Mouse (Mus musculus) common myeloid progenitor, adult 5-6 weeks (primary cell): ENCODE measurements around the gene Lsg1. TPM values are rescaled to one million over a fixed set of nuclear protein-coding genes. Genes with fewer than 3 reads are reported as not detected.

Experiments used
- ATAC-seq: replicated peaks from 2 replicates; pipeline ENCODE4 v1.8.0; 2016; ENCODE audit warnings: low read depth, mild to moderate bottlenecking, moderate TSS enrichment, inconsistent platforms; ENCODE audit not compliant: poor library complexity, severe bottlenecking
- total RNA-seq: library from RNA; stranded (forward); fragments of 200-1000, 187-1606 nt; gene quantifications from 2 replicates; pipeline ENCODE4 v1.2.3, GENCODE M21; 2017

Gene Lsg1
- total RNA-seq, 1 experiment from 2014 or later = 59.3 TPM

DNA sequence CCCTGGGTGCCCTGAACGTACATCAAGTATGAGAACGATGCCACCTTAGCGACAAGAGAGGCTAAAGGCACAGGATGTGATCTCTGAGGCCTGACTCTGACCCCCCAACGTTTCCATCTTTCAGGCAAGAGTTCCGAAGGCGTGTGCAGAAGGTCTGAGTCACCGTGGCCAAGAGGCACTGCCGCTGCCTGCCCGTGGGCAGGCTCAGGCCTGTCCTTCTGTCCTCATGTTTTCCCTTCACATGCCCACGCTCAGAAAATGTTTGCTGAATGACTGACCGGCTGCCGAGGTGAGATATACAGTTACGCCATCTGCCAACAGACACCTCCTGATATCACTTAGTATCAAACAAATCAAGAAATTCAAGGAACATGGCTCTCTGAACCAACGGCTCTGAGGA lies 61.6 kb downstream of the Lsg1 start:
- no peak for ATAC-seq

DNA sequence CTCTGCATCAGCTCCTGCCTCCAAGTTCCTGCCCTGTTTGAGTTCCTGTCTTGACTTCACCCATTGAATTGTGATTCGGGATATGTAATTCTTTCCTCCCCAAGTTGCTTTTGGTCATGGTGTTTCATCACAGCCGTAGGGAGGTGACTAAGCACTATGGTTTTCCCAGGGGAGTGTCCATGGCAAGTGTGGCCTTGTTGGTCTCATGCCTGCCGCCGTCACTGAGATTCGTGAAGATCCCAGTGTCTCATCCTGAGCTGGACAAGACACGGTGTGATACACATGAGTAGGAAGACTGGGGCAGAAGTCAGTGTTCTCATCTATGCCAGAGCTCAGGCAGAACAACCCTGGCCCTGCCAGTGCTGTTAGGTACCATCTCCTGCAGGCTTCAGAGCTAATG lies 62.9 kb downstream of the Lsg1 start:
- ATAC-seq = no peak

DNA sequence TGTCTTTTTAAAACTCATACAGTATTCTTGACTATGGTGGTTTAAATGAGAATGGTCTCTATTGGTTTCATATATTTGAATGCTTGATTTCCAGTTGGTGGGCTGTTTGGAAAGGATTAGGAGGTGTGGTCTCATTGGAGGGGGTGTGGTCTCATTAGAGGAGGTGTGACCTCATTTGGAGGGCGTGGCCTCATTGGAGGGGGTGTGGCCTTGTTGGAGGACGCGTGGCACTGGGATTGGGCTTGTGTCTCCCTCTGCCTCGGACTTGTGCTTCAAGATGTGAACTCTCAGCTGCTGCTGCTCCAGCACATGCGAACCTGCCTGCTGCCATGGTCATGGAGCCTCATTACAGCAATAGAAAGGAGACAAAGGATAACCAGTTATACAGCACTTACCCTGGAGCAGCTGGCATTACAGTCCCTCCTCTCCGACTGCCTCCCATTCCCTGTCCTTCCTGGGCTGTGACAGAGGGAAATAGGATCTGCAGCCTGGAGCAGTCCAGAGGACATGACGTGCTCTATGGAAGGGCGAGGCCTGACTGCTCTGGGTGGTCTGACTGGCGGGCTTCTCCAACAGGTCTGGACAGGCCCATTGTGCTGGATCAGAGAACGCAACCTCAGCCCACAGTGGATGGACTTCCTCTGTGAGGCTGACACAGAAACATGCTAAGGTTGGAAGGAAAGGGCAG lies 65.0 kb downstream of the Lsg1 start:
- no peak for ATAC-seq

DNA sequence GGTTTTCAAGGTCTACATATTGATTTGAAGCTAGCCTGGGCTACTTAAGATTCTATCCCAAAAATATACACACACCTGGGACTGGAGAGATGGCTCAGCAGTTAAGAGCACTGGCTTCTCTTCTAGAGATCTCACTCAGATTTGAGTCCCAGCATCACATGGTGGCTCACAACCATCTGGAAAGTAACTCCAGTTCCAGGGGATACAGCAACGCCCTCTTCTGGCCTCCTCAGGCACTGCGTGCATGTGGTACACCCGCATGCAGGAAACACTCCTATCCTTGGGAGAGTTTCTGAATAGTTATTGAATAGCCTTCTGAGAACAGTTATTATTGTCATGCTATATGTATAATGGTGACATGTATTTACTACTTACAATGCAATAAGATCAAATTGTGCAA lies 66.2 kb downstream of the Lsg1 start:
- no peak for ATAC-seq

DNA sequence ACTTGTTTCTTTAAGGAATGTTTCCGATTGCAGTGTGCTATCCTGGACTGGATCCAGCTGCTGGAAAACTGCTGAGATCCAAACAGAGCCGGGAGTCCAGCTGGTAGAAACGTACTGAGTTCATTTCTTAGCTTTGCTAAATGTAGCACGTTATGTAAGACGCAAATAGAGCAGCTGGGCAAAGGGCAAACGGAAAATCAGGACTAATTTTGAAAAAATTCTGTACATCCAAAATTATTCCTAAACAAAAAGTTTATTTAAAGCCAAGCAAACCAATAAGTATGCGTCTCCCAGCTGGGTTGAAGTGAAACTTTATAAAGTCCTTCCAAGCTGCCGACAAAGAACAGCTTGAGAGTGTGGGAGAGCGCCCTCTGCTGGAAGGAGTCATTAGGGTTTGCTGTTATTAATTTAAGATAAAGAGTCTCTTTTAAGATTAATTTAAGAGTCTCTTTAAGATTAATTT lies 67.0 kb downstream of the Lsg1 start:
- peak; percentile 63 for ATAC-seq

DNA sequence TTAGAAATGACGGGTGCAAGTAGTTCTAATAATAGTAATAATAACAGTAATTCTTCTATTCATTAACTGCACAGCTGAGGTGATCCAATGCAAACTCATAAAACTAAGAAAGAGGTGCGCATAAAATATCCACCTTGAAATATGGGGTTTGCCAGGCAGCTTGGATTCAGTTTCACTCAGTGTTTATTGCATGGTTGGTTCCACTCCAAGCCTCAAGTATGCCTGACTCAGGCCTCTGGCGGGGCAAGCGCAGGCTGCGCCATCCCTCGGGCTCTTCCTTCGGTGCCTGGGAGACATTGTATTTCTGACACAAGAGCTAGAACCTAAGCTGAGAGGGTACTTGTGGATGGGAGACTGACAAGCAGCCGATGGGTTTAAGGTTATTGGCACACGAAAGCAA lies 68.8 kb downstream of the Lsg1 start:
- ATAC-seq = no peak

DNA sequence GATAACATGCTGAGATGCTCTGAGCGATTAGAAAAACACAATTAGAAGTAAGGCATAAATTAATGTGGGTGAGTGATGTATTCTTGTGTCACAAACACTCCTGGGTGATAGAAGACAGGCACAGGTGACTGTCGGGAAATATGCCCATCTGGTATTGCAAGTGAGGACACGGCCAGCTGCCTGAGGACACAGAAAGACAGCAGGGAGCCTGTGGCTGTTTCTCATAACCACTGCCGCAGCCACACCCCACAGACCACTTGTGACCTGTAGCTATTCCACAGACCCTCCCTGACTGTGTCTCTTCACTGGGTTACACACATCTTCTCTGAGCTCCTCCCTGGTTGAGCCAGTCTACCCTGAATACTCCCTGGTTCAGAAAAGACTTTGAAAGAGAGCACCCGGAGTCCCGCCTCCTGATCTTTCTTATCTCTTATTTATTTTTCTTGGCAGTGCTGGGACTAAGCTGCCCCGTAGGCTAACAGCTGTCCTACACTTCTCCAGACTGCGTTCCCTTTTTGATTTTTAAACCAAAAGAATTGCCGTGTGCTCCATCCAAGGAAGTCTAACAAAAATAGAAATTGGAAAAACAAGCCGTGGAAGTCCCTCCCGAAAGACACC lies 69.6 kb downstream of the Lsg1 start:
- no peak for ATAC-seq

DNA sequence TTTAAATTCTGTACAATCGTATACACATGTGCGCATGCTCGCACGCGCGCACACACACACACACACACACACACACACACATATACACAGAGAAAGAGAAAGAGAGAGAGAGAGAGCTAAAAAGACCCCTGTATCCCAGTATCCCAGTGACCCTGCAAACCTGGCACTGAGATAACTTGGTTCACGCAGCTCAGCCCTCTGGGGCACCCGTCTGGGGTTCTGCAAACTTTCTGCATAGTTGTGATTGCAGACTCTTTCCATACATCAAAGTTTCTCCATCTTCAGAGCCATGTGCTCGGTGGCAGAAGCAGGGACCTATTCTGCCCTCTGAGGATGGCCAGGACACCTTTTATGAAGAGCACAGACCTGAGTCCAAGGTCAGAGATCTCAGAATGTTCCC lies 70.4 kb downstream of the Lsg1 start:
- no peak for ATAC-seq

DNA sequence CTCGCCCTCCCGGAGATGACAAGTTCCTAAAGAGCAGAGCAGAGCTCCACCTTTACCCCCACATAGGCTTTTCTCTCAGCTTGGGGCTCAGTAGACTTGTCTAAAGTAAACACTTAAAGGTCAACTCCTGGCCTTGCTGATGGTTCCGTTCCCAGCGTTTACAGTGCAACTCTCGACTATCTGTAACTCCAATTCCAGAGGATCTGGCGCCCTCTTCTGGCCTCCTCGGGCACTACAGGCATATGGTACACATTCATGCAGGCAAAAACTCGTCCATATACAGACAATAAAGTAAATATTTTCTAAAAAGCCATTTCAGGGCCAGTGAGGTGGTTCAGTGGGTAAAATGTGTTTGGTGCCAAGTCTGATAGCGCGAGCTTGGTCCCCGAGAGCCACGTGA lies 72.0 kb downstream of the Lsg1 start:
- no peak for ATAC-seq

DNA sequence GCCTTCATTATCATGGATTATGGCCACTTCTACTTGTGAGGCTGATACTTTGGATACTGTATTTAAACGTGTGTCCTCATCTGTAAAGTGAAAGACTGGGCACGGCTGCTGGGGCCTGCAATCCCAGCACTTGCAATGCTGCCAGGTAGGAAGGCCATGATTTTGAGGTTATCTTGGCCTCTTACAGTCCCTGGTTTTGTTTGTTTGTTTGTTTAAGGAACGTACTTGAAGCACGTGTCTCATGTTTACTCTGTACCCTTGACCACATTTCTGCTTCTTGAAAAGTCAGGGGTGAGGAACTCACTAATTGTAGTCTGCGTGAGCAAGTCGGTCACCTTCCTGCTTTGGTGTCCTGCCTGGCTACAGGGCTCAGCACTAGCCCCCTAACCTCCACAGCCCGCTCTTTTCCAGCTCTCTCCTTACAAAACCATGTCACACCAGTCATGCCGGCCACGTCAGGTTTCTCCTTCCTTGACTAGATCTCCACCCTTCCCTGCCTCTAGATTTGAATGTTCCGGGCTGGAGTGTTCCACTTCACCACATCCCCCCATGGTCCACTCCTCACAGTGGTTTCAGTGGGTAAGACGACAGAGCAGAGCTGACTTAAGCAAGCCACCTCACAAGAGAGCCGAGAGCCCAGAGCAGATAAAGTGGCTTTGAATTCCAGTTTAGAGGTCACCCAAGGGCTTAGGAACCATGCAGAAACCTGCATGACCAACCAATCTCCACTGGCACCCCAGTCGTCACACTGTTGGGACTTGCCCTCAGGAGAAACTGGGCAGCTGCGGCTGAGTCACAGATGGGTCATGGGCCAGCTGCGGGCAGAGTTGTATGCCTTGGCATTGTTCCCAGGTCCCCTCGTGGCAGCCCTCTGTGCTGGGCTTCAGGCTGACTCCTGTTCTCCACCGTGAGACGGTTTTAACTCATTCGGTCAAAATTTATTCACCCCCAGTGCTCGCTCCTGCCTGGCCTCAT lies 74.1 kb downstream of the Lsg1 start:
- ATAC-seq = no peak

DNA sequence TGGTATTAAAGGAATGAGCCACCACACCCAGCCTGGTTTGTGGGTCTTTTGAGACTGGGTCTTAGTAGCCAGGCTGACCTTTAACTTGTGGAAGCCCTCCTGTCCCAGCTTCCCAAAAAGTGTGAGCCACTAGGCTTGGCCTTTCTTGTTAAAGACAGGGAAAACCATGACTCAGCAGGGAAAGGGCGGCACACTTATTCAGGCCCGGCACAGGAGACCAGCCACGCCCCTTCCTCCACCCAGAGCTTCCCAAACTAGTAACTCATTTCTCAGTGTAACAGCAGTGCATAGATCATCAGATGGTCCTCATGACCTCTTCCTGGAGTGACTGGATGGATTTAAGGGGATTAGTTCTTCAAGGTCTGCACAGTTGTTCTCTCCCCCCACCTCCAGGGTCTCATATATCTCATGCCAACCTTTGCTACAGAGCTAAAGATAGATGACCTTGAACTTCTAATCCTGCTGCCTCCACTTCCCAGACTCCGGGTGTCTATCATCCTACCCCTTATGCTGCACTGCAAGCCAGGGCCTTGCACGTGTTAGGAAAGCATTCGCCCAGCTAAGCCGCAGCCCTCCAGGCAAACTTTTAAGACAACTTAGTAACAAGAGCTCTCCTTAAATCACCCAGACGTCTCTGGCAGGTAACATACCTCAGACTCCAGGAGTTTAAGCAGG lies 74.9 kb downstream of the Lsg1 start:
- ATAC-seq = no peak

DNA sequence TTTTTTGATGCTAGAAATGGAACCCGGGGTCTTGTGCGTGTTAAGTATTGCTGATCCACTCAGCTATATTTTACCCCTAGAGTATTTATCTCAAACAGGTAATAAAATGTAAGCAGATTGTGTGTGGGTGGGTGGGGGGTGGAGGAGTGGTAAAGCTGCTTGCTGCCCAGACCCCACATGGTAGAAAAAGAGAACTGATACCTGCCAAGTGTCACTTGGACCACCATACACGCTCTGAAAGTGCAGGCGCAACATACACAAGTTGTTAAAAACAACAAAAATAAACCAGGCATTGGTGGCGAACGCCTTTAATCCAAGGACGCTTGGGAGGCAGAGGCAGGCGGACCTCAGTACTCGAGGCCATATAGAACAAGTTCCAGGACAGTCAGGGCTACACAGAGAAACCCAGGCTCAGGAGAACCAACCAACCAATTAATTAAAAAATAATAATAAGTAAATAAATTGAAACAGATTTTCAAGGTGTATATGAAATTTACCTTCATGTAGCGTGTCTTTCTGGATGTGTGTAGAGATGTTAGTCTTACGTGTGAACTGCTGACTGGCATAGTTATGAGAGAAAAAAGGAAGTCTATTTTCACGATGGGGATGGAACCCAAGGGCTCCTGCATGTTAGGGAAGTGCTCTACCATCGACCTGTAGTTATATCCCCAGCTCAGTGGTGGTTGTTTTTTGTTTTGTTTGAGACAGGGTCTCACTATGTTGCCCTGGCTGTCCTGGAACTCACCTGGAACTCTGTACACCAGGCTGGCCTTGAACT lies 75.6 kb downstream of the Lsg1 start:
- ATAC-seq = 0 out of 2 replicates have a peak, but pooled peaks have one; percentile 35

DNA sequence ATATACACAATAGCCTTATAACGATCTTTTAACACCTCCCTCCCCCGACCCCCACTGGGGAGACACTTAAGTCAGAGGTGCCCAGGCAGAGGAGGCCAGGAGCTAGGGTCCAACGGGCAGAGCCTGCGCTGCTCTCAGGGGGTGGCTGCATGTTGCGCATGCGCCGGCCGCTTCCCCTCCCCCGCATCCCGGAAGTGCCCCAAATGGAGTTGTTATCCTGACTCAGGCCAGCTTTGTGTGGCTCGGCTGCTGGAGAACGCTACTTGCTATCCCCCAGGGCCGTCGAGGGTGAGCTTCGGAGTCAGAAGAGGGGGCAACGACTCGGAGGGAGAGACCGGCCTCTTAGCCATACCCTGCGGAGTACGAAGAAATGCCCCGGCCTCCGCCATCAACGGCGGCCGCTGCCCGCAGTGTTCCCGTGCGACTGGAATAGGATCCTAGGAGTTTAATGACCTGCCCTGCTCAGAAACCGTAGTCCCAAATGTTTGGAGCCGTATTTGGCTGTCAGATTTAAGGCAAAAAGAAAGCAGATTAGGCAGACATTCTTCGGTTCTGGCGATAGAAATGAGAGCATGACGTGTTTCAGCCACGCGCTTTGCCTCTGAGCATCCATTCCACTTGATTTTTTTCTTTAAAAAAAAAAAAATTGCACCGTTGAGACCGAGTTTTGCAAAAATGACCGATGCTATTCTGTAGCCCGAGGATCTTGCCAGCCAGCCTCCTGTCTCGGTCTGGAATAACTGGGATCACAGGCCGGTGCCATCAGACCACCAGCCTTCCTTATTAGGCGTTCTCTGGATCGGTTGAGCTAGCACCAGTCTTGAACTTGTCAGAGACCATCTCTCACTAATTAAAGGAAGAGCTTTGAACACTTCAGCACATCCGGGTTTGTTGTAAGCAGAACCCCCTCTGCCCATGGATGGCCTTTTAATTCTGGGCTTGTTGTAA lies 76.6 kb downstream of the Lsg1 start:
- peak; percentile 73 for ATAC-seq

Other genes with a start within 250 kb of the Lsg1 start
- gene Atp13a3, start 181.6 kb downstream of the Lsg1 start, total RNA-seq = 114 and 130 TPM in 2 replicates
- 0.23 and 1.4 TPM in 2 replicates for gene Tmem44, start 36.8 kb downstream of the Lsg1 start, total RNA-seq
- 4.9 and 6.4 TPM in 2 replicates for gene Fam43a, start 12.1 kb upstream of the Lsg1 start, total RNA-seq